Mouse (Mus musculus) testis, adult 2 months (tissue): ENCODE results near the gene Kif5a.

Experiments
- CTCF ChIP-seq: fragments of 200-500 bp; IDR thresholded peaks from 2 replicates; pipeline ENCODE4 v1.5.1; 2012; ENCODE audit warnings: low read depth, mild to moderate bottlenecking, inconsistent platforms, low read length, moderate library complexity; ENCODE audit not compliant: control insufficient read depth, insufficient read depth, insufficient replicate concordance
- POLR2A ChIP-seq: fragments of 200-500 bp; IDR thresholded peaks from 2 replicates; pipeline ENCODE4 v1.6.1; 2012; ENCODE audit warnings: low read depth, mild to moderate bottlenecking, inconsistent platforms, low read length, moderate library complexity; ENCODE audit not compliant: control insufficient read depth

DNA sequence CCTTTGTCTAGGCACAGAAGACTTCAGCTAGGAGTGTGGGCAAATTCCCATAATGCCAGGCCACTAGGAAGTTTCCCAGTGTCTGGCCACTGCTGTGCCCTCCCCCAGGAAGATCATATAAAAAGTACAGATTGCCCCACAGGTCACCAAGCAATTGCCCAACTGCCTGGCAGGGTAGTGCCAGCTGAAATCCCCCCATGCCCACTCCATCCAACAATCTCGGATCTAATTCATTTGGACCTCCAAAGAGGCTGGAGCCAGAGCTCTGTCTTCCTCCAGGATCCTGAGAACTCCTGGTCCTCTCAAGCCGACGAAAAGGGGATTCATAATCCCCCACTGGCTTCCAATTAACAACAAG, 24.8 kb upstream of the Kif5a start:
- no peak for TF ChIP-seq CTCF
- no peak for TF ChIP-seq POLR2A
